Mouse (Mus musculus) kidney, adult 8-10 months (tissue): ENCODE measurements around the gene 4930595D18Rik.

Experiments
- DNase-seq, 2 experiments: peaks; one replicate each; pipeline ENCODE4 v3.0.0; 2022

The 4930595D18Rik gene

GRCm38 (mm10) chr12:111134791-111135733 lies 49.2 kb downstream of the 4930595D18Rik start:
- DNase-seq, result no peak

DNA sequence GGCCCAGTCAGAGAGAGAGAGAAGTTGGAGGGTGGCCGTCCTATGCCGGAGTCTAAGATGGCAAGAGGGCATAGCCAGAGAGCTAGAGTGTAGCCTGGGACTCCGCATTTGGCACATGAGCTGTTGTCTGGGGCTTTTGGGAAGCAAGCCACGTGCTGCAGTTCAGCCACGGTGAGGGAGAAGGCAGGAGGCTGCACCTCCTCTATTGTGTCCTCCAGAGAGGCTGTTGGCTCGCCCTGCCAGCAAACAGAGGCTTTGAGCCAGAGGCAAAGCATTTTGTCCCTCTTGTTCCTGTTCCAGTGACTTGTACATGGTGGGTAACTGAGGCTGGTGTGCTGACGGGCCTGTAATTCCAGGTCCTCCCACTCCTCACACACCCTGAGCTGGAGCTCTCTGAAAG lies 50.1 kb downstream of the 4930595D18Rik start:
- peak in 1 of 2 experiments; percentile 9 for DNase-seq

- peak; percentile 27 to 30 for DNase-seq
Measured at GRCm38 (mm10) chr12:111125666-111126065, 58.6 kb downstream of the 4930595D18Rik start.

- DNase-seq, result no peak
Measured at GRCm38 (mm10) chr12:111124601-111125260, 59.6 kb downstream of the 4930595D18Rik start.

DNA sequence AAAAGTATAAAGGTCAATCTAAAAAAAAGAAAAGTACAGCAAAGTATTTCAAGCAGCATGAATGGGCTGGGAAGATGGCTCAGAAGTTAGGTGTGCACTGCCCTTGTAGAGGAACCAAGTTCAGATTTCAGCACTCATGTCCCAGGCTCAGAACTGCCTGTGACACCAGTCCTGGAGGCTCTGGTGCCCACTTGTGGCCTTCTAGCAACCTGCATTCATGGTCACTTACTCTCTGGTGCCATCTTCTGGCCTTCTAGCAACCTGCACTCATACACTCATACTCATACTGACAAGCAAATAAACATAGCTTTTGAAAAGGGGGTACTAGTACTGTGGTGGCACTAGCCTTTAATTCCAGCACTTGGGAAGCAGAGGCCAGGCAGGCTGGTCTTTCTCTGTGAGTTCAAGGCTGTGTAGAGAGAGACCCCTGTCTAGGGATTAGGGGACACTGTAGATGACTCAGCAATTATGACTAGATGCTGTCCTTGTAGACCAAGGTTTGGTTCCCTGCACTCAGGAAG lies 61.9 kb downstream of the 4930595D18Rik start:
- DNase-seq, result peak in 1 of 2 experiments; percentile 42

DNA sequence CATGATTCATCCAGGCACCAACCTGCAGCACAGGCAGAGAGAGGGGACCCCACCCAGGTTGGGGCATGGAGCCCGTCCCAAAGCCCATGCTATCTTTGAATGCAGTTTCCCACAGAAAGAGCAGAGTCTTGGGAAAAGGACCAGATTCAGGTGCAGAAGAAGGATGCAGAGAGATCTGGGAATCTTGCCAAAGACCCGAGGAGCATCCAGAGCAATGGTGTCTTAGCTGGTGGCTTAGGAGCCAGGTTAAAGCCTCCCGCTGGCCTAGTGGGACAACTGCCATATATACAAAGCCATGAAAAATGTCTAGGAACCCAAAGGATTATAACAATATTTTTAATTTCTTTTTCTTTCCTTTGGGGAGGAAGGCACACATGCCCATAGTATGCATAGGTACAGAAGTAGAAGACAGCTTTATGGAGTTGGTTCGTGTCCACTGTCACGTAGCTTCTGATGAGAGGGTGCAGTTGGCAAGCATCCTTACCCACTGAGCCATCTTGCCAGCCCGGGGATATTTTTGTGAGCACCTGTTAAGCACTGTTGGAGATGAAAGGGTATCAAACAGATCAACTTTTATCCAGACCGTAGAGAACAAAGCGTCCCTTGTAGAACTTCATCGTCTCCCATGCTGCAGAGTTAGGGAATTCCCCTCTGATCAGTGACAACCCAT lies 63.2 kb downstream of the 4930595D18Rik start:
- DNase-seq, result no peak

DNA sequence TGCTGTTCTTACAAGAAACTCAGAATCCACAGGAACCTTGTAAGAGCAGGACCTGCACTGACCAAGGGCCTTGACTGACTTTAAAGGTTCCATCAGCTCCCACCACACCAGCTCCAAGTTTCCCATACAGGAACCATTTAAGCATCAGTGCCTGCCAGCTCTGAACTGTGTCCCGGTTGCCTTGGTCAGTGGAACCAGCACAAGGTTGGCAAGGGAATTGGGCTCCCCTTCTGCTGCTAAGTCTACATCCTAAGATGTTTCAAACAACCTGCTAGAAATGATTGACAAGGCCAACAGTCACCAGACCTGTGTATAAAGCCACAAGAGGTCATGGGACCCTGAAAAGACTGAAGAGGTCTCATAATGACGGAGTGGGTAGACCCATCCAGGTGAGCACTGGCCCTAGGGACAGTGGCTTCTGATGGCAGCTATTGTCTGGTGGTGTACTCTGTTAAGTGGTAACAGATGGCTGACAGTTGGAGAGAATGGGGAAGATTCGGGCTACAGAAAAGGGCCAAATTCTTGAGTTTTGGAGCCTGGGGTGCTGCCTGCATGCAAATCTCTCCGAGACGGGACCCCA lies 64.7 kb downstream of the 4930595D18Rik start:
- DNase-seq, result no peak

DNA sequence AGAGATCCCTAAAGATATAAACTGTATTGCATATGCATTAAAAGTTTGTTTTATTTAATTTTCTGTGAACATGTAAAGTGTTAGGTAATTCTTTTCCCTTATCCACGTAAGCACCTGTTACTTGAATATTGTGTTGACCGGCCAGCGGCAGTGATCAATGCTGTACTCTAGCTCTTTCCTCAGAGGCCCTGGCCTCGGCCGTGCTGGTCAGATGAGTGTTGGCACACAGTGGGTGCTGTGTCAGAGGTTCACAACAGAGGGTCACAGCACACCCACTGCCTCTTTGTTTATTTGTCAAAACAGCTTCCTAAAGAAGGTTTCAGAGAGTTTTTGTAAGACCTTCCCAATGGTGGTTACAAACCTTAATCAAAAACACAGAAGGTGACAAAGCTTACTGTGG lies 69.7 kb downstream of the 4930595D18Rik start:
- DNase-seq, result no peak

DNA sequence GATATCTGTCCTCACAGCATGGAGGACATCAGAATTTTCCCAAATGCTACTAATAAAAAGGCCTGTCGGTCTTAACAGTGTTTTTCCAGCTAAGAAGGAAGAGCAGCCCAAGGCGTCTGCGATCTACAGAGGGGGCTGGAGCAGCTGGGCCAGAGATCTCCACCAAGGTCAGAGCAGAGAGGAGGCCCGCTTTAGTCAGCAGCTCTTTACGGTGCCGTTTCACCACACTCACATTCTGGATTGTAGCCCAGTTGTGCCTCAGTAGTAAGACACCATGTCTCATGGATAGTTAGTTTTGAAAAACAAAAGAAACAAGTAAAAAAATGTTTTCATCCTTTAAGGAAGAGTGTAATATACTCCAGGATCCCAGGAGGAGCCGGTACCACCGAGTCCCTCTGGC lies 73.1 kb downstream of the 4930595D18Rik start:
- DNase-seq, result no peak
